Mouse (Mus musculus) limb, embryonic 10.5 days (tissue): ENCODE measurements around the gene Tmem106b. TPM values are rescaled to one million over a fixed set of nuclear protein-coding genes. Genes with fewer than 3 reads are reported as not detected.

Experiments
- DNase-seq: peaks from one replicate; pipeline ENCODE4 v3.0.0-alpha.2; 2017; ENCODE audit warnings: low spot score
- H3K27ac ChIP-seq: fragments of 300-500 bp; sonication (generic); 2 replicates; pipeline ENCODE4 v1.5.1; 2016; ENCODE audit warnings: mild to moderate bottlenecking
- H3K27me3 ChIP-seq: fragments of 300-500 bp; sonication (generic); 2 replicates; pipeline ENCODE4 v1.6.1; 2016; ENCODE audit warnings: low read depth, mild to moderate bottlenecking; ENCODE audit not compliant: poor library complexity, severe bottlenecking
- H3K36me3 ChIP-seq: fragments of 300-500 bp; sonication (generic); 2 replicates; pipeline ENCODE4 v1.6.1; 2016; ENCODE audit warnings: mild to moderate bottlenecking, moderate library complexity
- H3K4me1 ChIP-seq: fragments of 300-500 bp; sonication (generic); 2 replicates; pipeline ENCODE4 v1.6.1; 2016
- H3K4me3 ChIP-seq: fragments of 300-500 bp; sonication (generic); 2 replicates; pipeline ENCODE4 v1.5.1; 2016; ENCODE audit warnings: mild to moderate bottlenecking, moderate library complexity
- H3K9me3 ChIP-seq: fragments of 300-500 bp; sonication (generic); replicated peaks from 2 replicates; pipeline ENCODE4 v1.6.1; 2016; ENCODE audit warnings: mild to moderate bottlenecking
- WGBS: fragments of 180-500 bp; shearing (Covaris S2); methylation state at CpG from one replicate; pipeline ENCODE4 v1.1.7; 2016; 5-methylcytosine and 5-hydroxymethylcytosine counted together
- polyA plus RNA-seq: library from polyadenylated mRNA; unstranded; fragments of >200 nt; fragmentation: Nextera tagmentation; extraction: Ambion mirVana; gene quantifications from 2 replicates; pipeline ENCODE4 v1.2.1, GENCODE M21; 2016

The Tmem106b gene
- polyA plus RNA-seq = 12.1 and 17.8 TPM in 2 replicates

DNA sequence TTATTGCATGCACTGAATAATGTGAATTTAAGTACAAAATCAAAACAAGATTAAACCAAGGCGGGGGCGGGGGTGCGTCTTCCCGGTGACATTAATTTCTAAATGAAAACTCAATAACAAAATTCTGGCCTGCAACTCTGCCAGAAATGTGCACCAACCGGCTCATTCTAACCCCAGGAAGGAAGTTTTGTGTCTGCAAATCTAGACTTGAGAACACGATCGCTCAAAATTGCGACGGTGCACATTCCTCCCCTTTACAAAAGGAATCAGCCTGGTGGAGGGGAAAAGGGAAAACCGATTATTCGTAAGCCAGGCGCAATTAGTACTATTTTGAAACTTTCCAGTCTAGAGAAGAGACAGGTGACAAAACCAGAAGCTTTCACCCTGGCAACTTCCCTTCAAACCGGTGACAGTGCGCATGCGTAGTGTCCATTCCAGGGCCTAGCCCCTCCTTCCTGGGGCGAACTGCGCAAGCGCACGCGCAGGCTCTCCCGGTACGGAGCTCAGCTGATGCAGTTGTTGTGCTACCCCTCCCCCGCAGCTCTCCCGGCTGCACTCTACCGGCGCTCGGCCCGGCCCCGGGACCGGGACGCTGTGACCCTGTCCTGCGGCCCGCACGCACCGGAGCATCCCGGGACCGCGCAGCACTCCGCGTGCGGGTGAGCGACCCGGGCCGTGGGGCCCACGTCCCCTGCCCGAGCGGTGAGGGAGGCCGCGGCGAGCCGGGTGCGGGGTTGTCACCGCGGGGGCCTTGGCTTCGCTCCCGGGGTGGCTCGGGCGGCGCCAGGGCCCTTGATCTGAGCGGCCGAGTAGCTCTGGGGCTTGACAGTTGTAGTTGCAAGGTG lies at the start of gene Tmem106b:
Gene Tmem106b (plus strand): TSS at position 458 of the 845 bp plus-strand sequence.
- H3K36me3 ChIP-seq = peaks cover 19% of the 10 kb centered on the region
- H3K27me3 ChIP-seq = no peaks in the 10 kb centered on the region
- peak within 1 kb of the TSS; percentile 95 for H3K27ac ChIP-seq
- DNase-seq = peak; percentile 97
- H3K4me3 ChIP-seq = peak within 1 kb of the TSS; percentile 96
- H3K4me1 ChIP-seq = peaks cover 6% of the 10 kb centered on the region
- H3K9me3 ChIP-seq = no peaks in the 10 kb centered on the region
- 4% methylated on average over 61 of the region's 61 CpGs for WGBS

DNA sequence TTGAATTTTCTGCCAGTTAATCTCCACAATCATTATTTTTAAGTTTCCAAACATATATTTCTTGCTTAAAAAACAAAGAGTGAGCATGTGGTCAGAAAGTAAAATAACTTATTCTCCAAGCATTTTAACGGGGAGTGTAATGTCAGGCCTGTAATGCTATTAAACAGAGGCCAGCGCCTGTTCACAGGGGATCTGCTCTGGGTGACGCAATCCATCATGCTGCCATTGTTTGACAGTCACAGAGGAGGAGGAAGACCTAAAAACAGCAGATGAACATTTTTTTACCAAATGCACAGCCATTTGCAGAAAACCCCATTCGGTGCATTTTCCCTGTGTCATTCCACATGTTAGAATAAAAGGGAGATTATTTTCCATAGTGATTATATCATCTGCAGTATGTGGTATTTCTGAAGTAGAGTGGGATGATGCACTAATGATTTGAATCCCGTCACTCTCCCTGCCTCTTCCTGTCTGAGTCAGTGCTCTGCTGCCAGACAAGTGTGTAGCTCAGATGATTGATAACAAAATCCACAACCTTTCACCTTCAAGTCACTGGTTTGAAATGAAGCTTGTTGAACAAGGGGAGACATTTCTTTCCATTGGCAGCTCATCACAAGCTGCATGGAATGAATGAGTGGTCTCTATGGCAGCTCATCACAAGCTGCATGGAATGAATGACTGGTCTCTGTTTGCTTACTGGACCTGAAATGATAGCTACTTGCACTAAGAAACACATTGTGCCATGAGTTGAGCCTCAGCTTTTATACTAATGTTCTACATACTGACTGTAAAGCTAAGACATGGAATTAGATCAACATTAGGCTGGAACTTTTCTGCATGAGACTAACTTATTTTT lies 48.1 kb upstream of the Tmem106b start:
- Histone ChIP-seq H3K36me3 (no peaks in the 10 kb centered on the region), H3K4me3 (no peak overlapping the region), H3K27me3 (no peaks in the 10 kb centered on the region), H3K9me3 (no peaks in the 10 kb centered on the region), H3K4me1 (no peaks in the 10 kb centered on the region), H3K27ac (no peak overlapping the region)
- WGBS = 51% methylated on average over 5 of the region's 5 CpGs
- DNase-seq = no peak

DNA sequence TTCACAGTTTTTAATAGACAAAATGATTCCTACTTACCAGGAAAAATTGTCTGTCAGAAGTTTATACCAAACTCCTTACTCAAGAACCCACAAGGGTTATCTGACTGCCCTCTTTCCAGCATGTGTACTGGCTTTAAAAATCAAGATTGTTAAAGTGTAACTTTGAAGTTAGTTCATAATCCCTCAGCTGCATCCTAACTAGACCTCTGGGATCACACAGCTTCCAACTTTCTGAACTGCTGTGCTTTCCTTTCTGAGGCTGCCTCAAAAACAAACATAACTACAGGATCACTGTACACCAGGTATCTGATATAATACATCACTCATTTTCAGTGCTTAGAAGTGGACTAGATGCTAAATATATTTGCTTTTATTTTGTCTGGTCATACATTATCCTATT lies 39.0 kb upstream of the Tmem106b start:
- Histone ChIP-seq H3K27me3 (no peaks in the 10 kb centered on the region), H3K9me3 (no peaks in the 10 kb centered on the region), H3K27ac (no peak overlapping the region), H3K36me3 (no peaks in the 10 kb centered on the region), H3K4me3 (no peak overlapping the region), H3K4me1 (no peaks in the 10 kb centered on the region)
- DNase-seq = no peak

DNA sequence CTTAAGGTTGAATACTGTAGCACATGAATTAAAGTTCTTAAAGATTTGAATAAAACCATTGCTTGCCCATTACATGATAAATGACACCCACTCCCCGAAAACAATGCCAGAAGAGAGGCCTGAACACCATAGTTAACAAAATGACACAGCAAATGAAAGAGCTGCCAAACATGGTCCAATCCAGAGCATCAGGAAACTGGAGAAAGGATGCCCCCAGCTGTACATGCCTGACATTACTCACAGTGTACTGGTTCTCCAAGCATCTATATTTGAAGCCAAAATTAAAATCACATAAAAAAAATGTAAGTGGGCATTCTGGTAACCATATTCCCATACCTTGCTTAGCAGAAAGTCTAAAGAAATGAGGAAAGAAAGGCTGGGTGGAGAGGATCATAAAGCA lies 38.6 kb upstream of the Tmem106b start:
- Histone ChIP-seq H3K27ac (no peak overlapping the region), H3K36me3 (no peaks in the 10 kb centered on the region), H3K27me3 (no peaks in the 10 kb centered on the region), H3K9me3 (no peaks in the 10 kb centered on the region), H3K4me3 (no peak overlapping the region), H3K4me1 (no peaks in the 10 kb centered on the region)
- DNase-seq = no peak
- 74% methylated on average over 1 of the region's 1 CpGs for WGBS

DNA sequence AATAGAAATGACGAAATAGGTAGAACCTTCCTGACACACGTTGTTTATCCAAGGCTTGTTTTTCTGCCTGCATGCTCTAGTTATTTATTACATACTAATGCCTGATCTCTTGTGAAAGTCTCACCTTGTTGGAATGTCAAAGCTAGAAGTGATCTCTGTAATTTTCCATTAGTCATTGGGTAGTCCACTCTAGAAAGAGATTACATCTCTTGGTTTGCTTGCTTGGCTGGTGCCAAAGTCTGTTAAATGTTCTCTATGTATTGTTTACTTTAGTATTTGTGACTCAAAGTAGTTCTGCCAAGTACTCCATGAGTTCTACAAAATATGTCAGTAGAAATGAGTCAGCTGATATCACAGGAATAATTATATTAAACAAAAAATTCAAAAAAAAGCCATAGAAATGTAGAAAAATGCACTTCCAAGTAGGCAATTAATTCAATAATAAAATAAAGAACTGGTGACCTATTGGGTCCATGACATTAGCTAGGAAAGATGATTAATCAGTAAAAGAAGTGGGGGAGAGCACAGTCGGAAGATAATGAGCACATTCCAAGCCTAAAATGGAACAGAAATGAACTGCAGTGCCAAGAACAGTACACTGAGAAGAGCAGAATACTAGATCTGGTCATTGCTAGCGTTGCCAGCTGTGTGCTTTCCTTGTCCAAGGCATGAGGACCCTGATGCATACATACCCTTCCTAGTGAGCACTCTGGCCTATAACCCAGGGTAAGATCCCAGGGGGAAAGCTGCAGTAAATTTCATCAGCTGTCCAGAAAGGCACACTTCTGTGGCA lies 17.0 kb upstream of the Tmem106b start:
- H3K9me3 ChIP-seq = no peaks in the 10 kb centered on the region
- DNase-seq = no peak
- H3K36me3 ChIP-seq = no peaks in the 10 kb centered on the region
- no peak overlapping the region for H3K4me3 ChIP-seq
- H3K4me1 ChIP-seq = no peaks in the 10 kb centered on the region
- no peak overlapping the region for H3K27ac ChIP-seq
- 87% methylated on average over 4 of the region's 4 CpGs for WGBS
- H3K27me3 ChIP-seq = no peaks in the 10 kb centered on the region

DNA sequence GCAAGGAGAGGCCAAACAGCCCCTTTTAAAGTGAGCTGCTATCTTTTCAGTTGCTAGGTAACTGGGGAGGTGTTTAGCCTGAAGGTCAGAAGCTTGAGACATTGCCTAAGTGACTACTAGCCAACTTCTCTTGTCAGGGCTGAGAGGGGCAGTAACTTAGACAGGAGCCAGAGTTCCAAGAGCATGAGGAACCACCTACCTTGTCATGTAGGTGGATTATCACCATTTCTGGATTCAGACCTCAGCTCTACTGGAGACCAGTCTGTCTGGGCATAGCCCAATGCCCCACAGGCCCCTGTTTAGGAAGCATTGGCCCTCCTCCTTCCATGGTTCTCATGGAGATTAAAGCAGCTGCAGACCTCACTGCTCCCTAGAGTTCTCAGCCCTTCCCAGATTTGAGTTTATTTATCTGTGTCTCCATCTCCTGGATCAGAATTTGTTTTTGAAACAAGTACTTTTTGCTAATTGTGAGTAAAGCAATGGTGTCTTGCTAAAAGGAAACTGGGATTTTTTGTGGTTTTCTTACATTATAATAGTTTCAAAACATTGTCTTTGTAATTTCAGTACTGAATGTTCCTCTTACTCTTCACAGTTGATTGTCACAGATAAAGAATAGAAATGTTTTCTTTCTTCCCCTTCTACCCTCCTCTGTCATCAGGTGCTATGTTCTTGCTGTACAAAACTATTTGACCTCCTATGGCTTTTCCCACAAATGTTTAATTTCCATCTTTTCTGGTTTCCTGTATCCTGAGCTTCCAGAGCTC lies 8.1 kb upstream of the Tmem106b start:
- Histone ChIP-seq H3K4me1 (no peaks in the 10 kb centered on the region), H3K4me3 (no peak overlapping the region), H3K36me3 (no peaks in the 10 kb centered on the region), H3K27me3 (no peaks in the 10 kb centered on the region), H3K9me3 (no peaks in the 10 kb centered on the region), H3K27ac (no peak overlapping the region)
- no peak for DNase-seq

DNA sequence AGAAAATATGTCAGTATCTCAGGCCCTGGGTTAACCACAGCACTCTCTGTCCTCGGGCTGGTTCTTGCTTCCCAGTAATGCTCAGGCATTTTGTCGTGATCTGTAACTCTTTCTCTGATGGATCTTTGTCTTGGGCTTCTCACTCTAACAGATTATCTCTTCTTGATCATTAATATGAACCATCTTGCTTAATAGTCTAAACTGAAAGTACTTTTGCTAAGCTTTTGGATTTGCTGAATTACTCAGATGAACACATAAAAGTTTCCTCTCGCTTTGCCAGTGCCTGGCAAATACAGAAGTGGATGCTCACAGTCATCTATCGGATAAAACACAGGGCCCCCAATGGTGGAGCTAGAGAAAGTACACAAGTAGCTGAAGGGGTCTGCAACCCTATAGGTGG lies 7.5 kb upstream of the Tmem106b start:
- Histone ChIP-seq H3K27ac (no peak overlapping the region), H3K9me3 (no peaks in the 10 kb centered on the region), H3K4me3 (no peak overlapping the region), H3K4me1 (no peaks in the 10 kb centered on the region), H3K36me3 (no peaks in the 10 kb centered on the region), H3K27me3 (no peaks in the 10 kb centered on the region)
- no peak for DNase-seq
- 90% methylated on average over 4 of the region's 4 CpGs for WGBS

DNA sequence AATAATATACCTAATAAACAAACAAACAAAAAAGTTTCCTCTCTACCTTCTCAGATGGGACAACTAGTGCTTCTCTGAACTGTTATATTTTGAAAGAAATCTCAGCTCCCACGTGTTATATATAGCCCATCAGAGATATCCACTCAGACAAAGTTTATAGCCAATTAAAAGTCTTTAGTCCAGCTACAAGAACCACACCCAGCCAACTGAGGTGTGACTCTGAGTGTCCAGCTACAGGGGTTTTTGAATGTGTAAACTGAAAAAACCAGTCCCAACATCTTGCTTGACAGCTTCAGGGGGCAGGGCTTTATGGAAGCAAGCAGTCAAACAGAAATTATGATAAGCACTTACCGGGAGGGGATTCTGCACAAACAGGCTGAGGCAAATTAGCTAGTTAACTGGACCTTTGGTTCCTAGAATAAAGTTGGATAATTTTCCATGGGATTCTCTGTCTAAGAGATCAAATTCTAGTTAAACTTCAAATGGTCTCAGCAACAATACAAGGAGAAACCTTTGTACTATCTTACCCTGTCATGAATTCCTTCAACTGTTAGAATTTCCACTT lies 6.8 kb upstream of the Tmem106b start:
- no peak overlapping the region for H3K27ac ChIP-seq
- no peak overlapping the region for H3K4me3 ChIP-seq
- H3K27me3 ChIP-seq = no peaks in the 10 kb centered on the region
- no peaks in the 10 kb centered on the region for H3K4me1 ChIP-seq
- no peak for DNase-seq
- no peaks in the 10 kb centered on the region for H3K36me3 ChIP-seq
- WGBS = 79% methylated on average over 2 of the region's 2 CpGs
- no peaks in the 10 kb centered on the region for H3K9me3 ChIP-seq

DNA sequence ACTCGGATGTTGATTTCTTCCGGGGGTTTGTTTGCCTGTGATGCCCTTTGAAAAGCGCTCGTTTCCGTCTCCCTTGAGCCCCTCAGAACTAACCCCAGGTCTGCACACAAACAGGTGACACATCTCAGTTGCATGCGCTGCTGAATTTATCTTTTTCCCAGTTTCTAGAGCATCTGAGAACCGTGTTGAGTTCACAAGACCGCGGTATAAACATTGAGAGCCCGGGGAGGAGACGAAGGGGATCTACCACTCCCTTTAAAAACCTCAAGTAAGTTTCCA lies 527 bp downstream of the Tmem106b start:
- no peak for DNase-seq
- H3K4me3 ChIP-seq = peak overlapping the region; percentile 96
- peak overlapping the region; percentile 95 for H3K27ac ChIP-seq
- H3K27me3 ChIP-seq = no peaks in the 10 kb centered on the region
- peaks cover 25% of the 10 kb centered on the region for H3K36me3 ChIP-seq
- under 1% methylated on average over 11 of the region's 11 CpGs for WGBS
- H3K9me3 ChIP-seq = no peaks in the 10 kb centered on the region
- H3K4me1 ChIP-seq = peaks cover 6% of the 10 kb centered on the region

DNA sequence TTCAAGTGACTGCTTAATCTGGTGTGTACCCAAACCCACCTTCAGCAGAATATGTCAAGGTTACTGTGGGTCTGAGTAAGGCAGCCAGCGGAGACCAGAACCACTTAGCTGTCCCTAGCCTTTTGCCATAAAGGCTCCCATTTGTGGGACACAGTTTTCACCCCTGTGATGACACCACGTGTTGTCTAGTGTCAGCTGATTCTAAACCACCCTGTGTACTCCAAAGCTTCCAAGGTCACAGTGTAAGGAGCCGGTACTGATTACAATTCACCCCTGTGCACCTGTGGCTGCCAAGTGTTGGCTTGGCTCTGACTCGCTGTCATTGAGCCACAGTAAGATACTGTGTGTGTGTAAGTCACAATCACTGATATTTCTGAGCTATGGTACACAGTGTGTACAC lies 926 bp downstream of the Tmem106b start:
- WGBS = 58% methylated on average over 4 of the region's 4 CpGs
- Histone ChIP-seq H3K36me3 (peaks cover 29% of the 10 kb centered on the region), H3K9me3 (no peaks in the 10 kb centered on the region), H3K4me1 (peaks cover 6% of the 10 kb centered on the region), H3K4me3 (peak overlapping the region; percentile 96), H3K27me3 (no peaks in the 10 kb centered on the region), H3K27ac (peak overlapping the region; percentile 95; the same call in 1 of the 2 replicates)
- no peak for DNase-seq

DNA sequence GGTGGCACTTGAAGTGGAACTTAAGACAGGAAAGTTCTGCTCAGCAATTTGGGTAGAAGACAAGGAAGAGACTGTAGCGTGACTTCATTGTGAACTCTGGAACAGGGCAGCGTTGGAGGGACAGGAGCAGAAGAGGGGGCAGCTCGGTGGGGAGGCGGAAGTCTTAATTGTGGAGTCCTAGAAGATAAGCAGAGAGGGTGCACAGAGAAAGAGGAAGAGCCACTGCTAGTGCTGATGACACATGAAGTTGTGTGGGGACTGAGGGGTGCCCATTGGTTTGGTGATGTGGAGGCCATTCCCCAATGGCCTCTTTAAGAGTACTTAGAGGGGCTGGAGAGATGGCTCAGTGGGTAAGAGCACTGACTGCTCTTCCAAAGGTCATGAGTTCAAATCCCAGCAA lies 3.5 kb downstream of the Tmem106b start:
- H3K27ac ChIP-seq = no peak overlapping the region
- no peaks in the 10 kb centered on the region for H3K27me3 ChIP-seq
- no peak for DNase-seq
- peaks cover 6% of the 10 kb centered on the region for H3K4me1 ChIP-seq
- 96% methylated on average over 4 of the region's 4 CpGs for WGBS
- no peak overlapping the region for H3K4me3 ChIP-seq
- peaks cover 40% of the 10 kb centered on the region for H3K36me3 ChIP-seq
- H3K9me3 ChIP-seq = no peaks in the 10 kb centered on the region

DNA sequence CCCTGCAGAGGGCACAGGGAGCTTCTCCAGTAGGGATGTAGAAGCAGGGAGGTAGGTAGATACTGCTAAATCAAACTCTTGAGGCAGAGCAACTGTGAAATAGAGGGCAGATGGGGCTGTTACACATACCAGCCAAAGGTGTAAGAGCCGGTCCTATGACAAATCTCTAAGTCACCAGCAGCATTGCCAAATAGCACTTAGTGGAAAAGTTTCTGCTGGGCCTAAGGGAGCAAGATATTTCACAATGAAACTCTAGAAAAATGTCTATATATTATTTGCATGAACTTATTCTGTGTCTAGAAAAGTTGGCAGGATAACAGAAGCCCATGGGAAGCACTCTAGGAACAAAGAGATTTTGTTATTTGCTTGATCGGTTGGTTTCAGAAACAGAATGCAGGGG lies 4.3 kb downstream of the Tmem106b start:
- no peak overlapping the region for H3K27ac ChIP-seq
- no peaks in the 10 kb centered on the region for H3K27me3 ChIP-seq
- DNase-seq = no peak
- no peaks in the 10 kb centered on the region for H3K9me3 ChIP-seq
- peaks cover 49% of the 10 kb centered on the region for H3K36me3 ChIP-seq
- peaks cover 6% of the 10 kb centered on the region for H3K4me1 ChIP-seq
- WGBS = 89% methylated on average over 2 of the region's 2 CpGs
- H3K4me3 ChIP-seq = no peak overlapping the region
